8 mouse cellular contexts compared by ENCODE assay signal in the genomic region with DNA sequence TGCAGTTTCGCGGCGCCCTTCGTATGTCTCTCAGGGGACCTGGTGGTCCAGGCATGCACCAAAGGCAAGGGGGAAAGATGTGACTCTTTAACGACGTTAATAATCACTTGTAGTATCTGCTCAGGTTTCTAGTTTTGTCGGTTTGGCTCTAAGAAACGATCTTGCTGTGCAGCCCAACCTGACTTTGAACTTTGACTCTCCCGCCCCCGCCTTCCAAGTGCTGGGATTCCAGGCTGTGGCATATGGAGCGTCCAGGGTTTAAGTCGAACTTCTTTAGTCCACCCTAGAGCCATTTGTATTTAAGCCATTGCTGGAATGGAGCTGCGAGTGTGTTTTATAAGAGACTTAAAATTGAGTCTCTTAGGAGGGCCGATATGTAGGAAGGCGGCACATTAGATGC. TPM values are rescaled to one million over a fixed set of nuclear protein-coding genes. Genes with fewer than 3 reads are reported as not detected.
DNase-seq lines count a peak whose midpoint lies in the region; ATAC-seq lines count a peak whose summit lies in the region.

No protein-coding gene starts in this region.

- H3K4me1 ChIP-seq in heart, embryonic 12.5 days (replicated peaks) = peaks cover 15% of the 10 kb centered on the region

- H3K4me3 ChIP-seq in heart, embryonic 12.5 days = peak overlapping the region; percentile 70

- peak overlapping the region; percentile 94 for H3K27ac ChIP-seq in heart, embryonic 12.5 days (ENCODE audit: poor library complexity, severe bottlenecking)

- no peaks in the 10 kb centered on the region; the same call in 1 of the 2 replicates for H3K9me3 ChIP-seq in heart, embryonic 12.5 days (replicated peaks)

- no peak for DNase-seq in heart, adult 8-10 months (ENCODE audit: low spot score)
- peak; percentile 18 for DNase-seq in brain, adult 2 months (ENCODE audit: low read depth, low spot score)
- peak; percentile 60 for DNase-seq in kidney, adult 11 months
- DNase-seq in lung, postnatal 36 days = peak; percentile 14
- no peak for DNase-seq in ovary, postnatal 14 days (ENCODE audit: low spot score)
- no peak for DNase-seq in layer of hippocampus, postnatal 36 days

- peak overlapping the region; percentile 78 for H3K9ac ChIP-seq in heart, embryonic 12.5 days

- WGBS in heart, embryonic 12.5 days = 16% methylated on average over 15 of the region's 15 CpGs

- no peaks in the 10 kb centered on the region for H3K27me3 ChIP-seq in heart, embryonic 12.5 days (replicated peaks)

- H3K36me3 ChIP-seq in heart, embryonic 12.5 days = peaks cover 20% of the 10 kb centered on the region

- H3K4me2 ChIP-seq in heart, embryonic 12.5 days = peak overlapping the region; percentile 88

- ATAC-seq in heart, embryonic 12.5 days (ENCODE audit: insufficient number of reproducible peaks, low FRiP score) = no peak
- ATAC-seq in granulocyte monocyte progenitor cell, adult 5-6 weeks (replicated peaks; ENCODE audit: poor library complexity, severe bottlenecking) = no peak

RNA-seq across cellular contexts. Expression of a gene that starts 0.4 kb away (rescaled TPM):
- 15.4 and 16.0 TPM in 2 replicates for polyA plus RNA-seq in heart, embryonic 12.5 days (2016; fragmentation: Nextera tagmentation; extraction: Ambion mirVana)
- 10 to 100 TPM in 2 of 4 experiments, 1 to 10 TPM in 2; 8.0 to 10.8 (median 9.3) TPM for total RNA-seq in heart, adult 8-10 months (2022)
- 10 to 100 TPM; 17.5 TPM for total RNA-seq in layer of hippocampus, postnatal 36 days (2021)
- 8.8 and 11.8 TPM in 2 replicates for total RNA-seq in granulocyte monocyte progenitor cell, adult 5-6 weeks (2014; fragmentation: Nextera tagmentation)
- 7.9 and 9.8 TPM in 2 replicates for total RNA-seq in granulocyte monocyte progenitor cell, adult 5-6 weeks (2017)

RNA-seq across cellular contexts. Expression of a gene that starts 1.2 kb away (rescaled TPM):
- 30.9 and 31.4 TPM in 2 replicates for polyA plus RNA-seq in heart, embryonic 12.5 days (2016; fragmentation: Nextera tagmentation; extraction: Ambion mirVana)
- total RNA-seq in heart, adult 8-10 months (2022) = 10 to 100 TPM; 45.5 to 49.6 (median 46.5) TPM
- 10 to 100 TPM; 47.3 to 48.1 TPM for total RNA-seq in layer of hippocampus, postnatal 36 days (2021)
- 34.2 and 45.7 TPM in 2 replicates for total RNA-seq in granulocyte monocyte progenitor cell, adult 5-6 weeks (2014; fragmentation: Nextera tagmentation)
- 22.3 and 28.8 TPM in 2 replicates for total RNA-seq in granulocyte monocyte progenitor cell, adult 5-6 weeks (2017)

RNA-seq across cellular contexts. Expression of a gene that starts 45.8 kb away (rescaled TPM):
- polyA plus RNA-seq in heart, embryonic 12.5 days (2016; fragmentation: Nextera tagmentation; extraction: Ambion mirVana) = 0.57 TPM in 1 of 2 replicates, not detected in the other
- under 1 TPM in 2 of 4 experiments, not detected in 2; 0.16 to 0.47 TPM for total RNA-seq in heart, adult 8-10 months (2022)
- total RNA-seq in layer of hippocampus, postnatal 36 days (2021) = 1 to 10 TPM; 2.5 TPM
- not detected in 2 replicates for total RNA-seq in granulocyte monocyte progenitor cell, adult 5-6 weeks (2014; fragmentation: Nextera tagmentation)
- total RNA-seq in granulocyte monocyte progenitor cell, adult 5-6 weeks (2017) = not detected in 2 replicates

RNA-seq across cellular contexts. Expression of a gene that starts 51.4 kb away (rescaled TPM):
- 0.91 and 1.3 TPM in 2 replicates for polyA plus RNA-seq in heart, embryonic 12.5 days (2016; fragmentation: Nextera tagmentation; extraction: Ambion mirVana)
- total RNA-seq in heart, adult 8-10 months (2022) = under 1 TPM in 1 of 4 experiments, not detected in 3; 0.66 TPM
- 1 to 10 TPM; 2.7 to 2.9 TPM for total RNA-seq in layer of hippocampus, postnatal 36 days (2021)
- 3.2 TPM in 1 of 2 replicates, not detected in the other for total RNA-seq in granulocyte monocyte progenitor cell, adult 5-6 weeks (2014; fragmentation: Nextera tagmentation)
- not detected in 2 replicates for total RNA-seq in granulocyte monocyte progenitor cell, adult 5-6 weeks (2017)

RNA-seq across cellular contexts. Expression of a gene that starts 52.1 kb away (rescaled TPM):
- polyA plus RNA-seq in heart, embryonic 12.5 days (2016; fragmentation: Nextera tagmentation; extraction: Ambion mirVana) = 3.4 and 3.7 TPM in 2 replicates
- 1 to 10 TPM; 6.3 to 6.9 (median 6.7) TPM for total RNA-seq in heart, adult 8-10 months (2022)
- total RNA-seq in layer of hippocampus, postnatal 36 days (2021) = 10 to 100 TPM; 29.4 to 30.4 TPM
- total RNA-seq in granulocyte monocyte progenitor cell, adult 5-6 weeks (2014; fragmentation: Nextera tagmentation) = 9.6 and 9.8 TPM in 2 replicates
- 5.4 and 8.0 TPM in 2 replicates for total RNA-seq in granulocyte monocyte progenitor cell, adult 5-6 weeks (2017)

Comparison
In these comparisons a context has a peak if more than half of its experiments do, and no peak if none do; other contexts are left out.
1. DNase-seq: peak in brain, adult 2 months (single experiment), kidney, adult 11 months (single experiment) and lung, postnatal 36 days (single experiment); none in heart, adult 8-10 months (single experiment), ovary, postnatal 14 days (single experiment) and layer of hippocampus, postnatal 36 days (0 of 2).